Mouse (Mus musculus) intestine, postnatal 0 days (tissue): ENCODE measurements around the gene Coro6. TPM values are rescaled to one million over a fixed set of nuclear protein-coding genes. Genes with fewer than 3 reads are reported as not detected.
A peak's percentile ranks its signal among the peaks of the same experiment; 100 is the strongest.

Experiments used
- ATAC-seq: fragments of 200-750 bp; cut with Nextera tagmentation; 2 replicates; pipeline ENCODE4 v1.8.0; 2017; ENCODE audit warnings: mild to moderate bottlenecking, moderate TSS enrichment, moderate library complexity
- H3K27ac ChIP-seq: fragments of 300-500 bp; sonication (generic); 2 replicates; pipeline ENCODE4 v1.5.1; 2014; ENCODE audit warnings: mild to moderate bottlenecking, low read depth, low read length, moderate library complexity
- H3K27me3 ChIP-seq: fragments of 300-500 bp; sonication (generic); replicated peaks from 2 replicates; pipeline ENCODE4 v1.6.1; 2014; ENCODE audit warnings: low read length, mixed read lengths; ENCODE audit not compliant: control insufficient read depth, insufficient read depth
- H3K36me3 ChIP-seq: fragments of 300-500 bp; sonication (generic); 2 replicates; pipeline ENCODE4 v1.6.1; 2014; ENCODE audit warnings: mild to moderate bottlenecking, moderate library complexity; ENCODE audit not compliant: control insufficient read depth, insufficient read depth
- H3K4me1 ChIP-seq: fragments of 300-500 bp; sonication (generic); replicated peaks from 2 replicates; pipeline ENCODE4 v1.6.1; 2014; ENCODE audit warnings: antibody characterized with exemption, low read length, mixed read lengths; ENCODE audit not compliant: control insufficient read depth, insufficient read depth
- H3K4me2 ChIP-seq: fragments of 300-500 bp; sonication (generic); replicated peaks from 2 replicates; pipeline ENCODE4 v1.6.1; 2014; ENCODE audit warnings: low read depth, mild to moderate bottlenecking, moderate library complexity
- H3K4me3 ChIP-seq: fragments of 300-500 bp; sonication (generic); 2 replicates; pipeline ENCODE4 v1.5.1; 2014; ENCODE audit warnings: low read depth, low read length
- H3K9ac ChIP-seq: fragments of 300-500 bp; sonication (generic); 2 replicates; pipeline ENCODE4 v1.6.1; 2014; ENCODE audit warnings: mild to moderate bottlenecking, low read depth, low read length
- H3K9me3 ChIP-seq: fragments of 300-500 bp; sonication (generic); 2 replicates; pipeline ENCODE4 v1.6.1; 2016; ENCODE audit warnings: mixed run types; ENCODE audit not compliant: control insufficient read depth
- CTCF ChIP-seq: sonication (generic); IDR thresholded peaks from 2 replicates; pipeline ENCODE4 v1.5.1; 2016; ENCODE audit warnings: low read depth, mild to moderate bottlenecking, control low read depth, antibody characterized with exemption, moderate library complexity
- WGBS: fragments of 180-500 bp; shearing (Covaris S2); extraction: QIAGEN DNeasy Blood & Tissue Kit; methylation state at CpG from one replicate; pipeline ENCODE4 v1.1.7; 2014; 5-methylcytosine and 5-hydroxymethylcytosine counted together
- polyA plus RNA-seq: library from polyadenylated mRNA; unstranded; fragments of >200 nt; fragmentation: Nextera tagmentation; extraction: Ambion mirVana; gene quantifications from 2 replicates; pipeline ENCODE4 v1.2.1, GENCODE M21; 2015

Gene Coro6
- polyA plus RNA-seq, 1 experiment from 2014 or later: 0.18 TPM

GRCm38 (mm10) chr11:77446628-77447041, 15.6 kb upstream of the Coro6 start:
- peaks cover 22% of the 10 kb centered on the region for H3K36me3 ChIP-seq
- H3K9me3 ChIP-seq: no peaks in the 10 kb centered on the region
- no peak overlapping the region for H3K9ac ChIP-seq
- no peak overlapping the region for H3K4me2 ChIP-seq
- 13% methylated on average over 6 of the region's 6 CpGs for WGBS
- H3K27ac ChIP-seq: no peak overlapping the region; the same call in 1 of the 2 replicates
- H3K27me3 ChIP-seq: no peaks in the 10 kb centered on the region
- ATAC-seq: peak; percentile 85
- peak; percentile 90 for TF ChIP-seq CTCF
- H3K4me3 ChIP-seq: no peak overlapping the region
- H3K4me1 ChIP-seq: no peaks in the 10 kb centered on the region

GRCm38 (mm10) chr11:77449224-77449623, 13.0 kb upstream of the Coro6 start:
- H3K27me3 ChIP-seq: no peaks in the 10 kb centered on the region
- no peak overlapping the region for H3K4me2 ChIP-seq
- no peak overlapping the region for H3K27ac ChIP-seq
- WGBS: 83% methylated on average over 7 of the region's 7 CpGs
- no peaks in the 10 kb centered on the region for H3K9me3 ChIP-seq
- H3K9ac ChIP-seq: no peak overlapping the region
- peaks cover 25% of the 10 kb centered on the region for H3K36me3 ChIP-seq
- TF ChIP-seq CTCF: no peak
- H3K4me1 ChIP-seq: no peaks in the 10 kb centered on the region
- ATAC-seq: no peak
- H3K4me3 ChIP-seq: no peak overlapping the region

- no peak for ATAC-seq
- Histone ChIP-seq H3K9me3 (no peaks in the 10 kb centered on the region), H3K36me3 (peaks cover 36% of the 10 kb centered on the region), H3K4me1 (no peaks in the 10 kb centered on the region), H3K4me3 (no peak overlapping the region), H3K27me3 (no peaks in the 10 kb centered on the region), H3K27ac (no peak overlapping the region), H3K9ac (no peak overlapping the region), H3K4me2 (no peak overlapping the region)
- WGBS: 96% methylated on average over 2 of the region's 2 CpGs
- TF ChIP-seq CTCF: no peak
These were observed 10.5 kb upstream of the Coro6 start for GRCm38 (mm10) chr11:77451670-77452069.

- H3K27ac ChIP-seq: no peak overlapping the region
- H3K27me3 ChIP-seq: no peaks in the 10 kb centered on the region
- H3K4me1 ChIP-seq: no peaks in the 10 kb centered on the region
- WGBS: 90% methylated on average over 2 of the region's 2 CpGs
- no peak for ATAC-seq
- TF ChIP-seq CTCF: no peak
- H3K4me3 ChIP-seq: no peak overlapping the region
- no peak overlapping the region for H3K9ac ChIP-seq
- H3K36me3 ChIP-seq: peaks cover 36% of the 10 kb centered on the region
- no peak overlapping the region for H3K4me2 ChIP-seq
- no peaks in the 10 kb centered on the region for H3K9me3 ChIP-seq
These were observed 8.8 kb upstream of the Coro6 start for GRCm38 (mm10) chr11:77453388-77453787.

GRCm38 (mm10) chr11:77455770-77456510, 6.3 kb upstream of the Coro6 start:
- Histone ChIP-seq H3K36me3 (peaks cover 23% of the 10 kb centered on the region), H3K9ac (no peak overlapping the region), H3K9me3 (no peaks in the 10 kb centered on the region), H3K4me3 (no peak overlapping the region), H3K4me2 (no peak overlapping the region), H3K27ac (no peak overlapping the region), H3K4me1 (no peaks in the 10 kb centered on the region), H3K27me3 (0 out of 2 replicates have a peak, but pooled peaks cover 2% of the 10 kb centered on the region)
- no peak for ATAC-seq
- no peak for TF ChIP-seq CTCF
- 90% methylated on average over 9 of the region's 9 CpGs for WGBS

GRCm38 (mm10) chr11:77456866-77457265, 5.3 kb upstream of the Coro6 start:
- Histone ChIP-seq H3K4me3 (no peak overlapping the region), H3K36me3 (peaks cover 23% of the 10 kb centered on the region), H3K9ac (no peak overlapping the region), H3K27ac (no peak overlapping the region), H3K4me2 (no peak overlapping the region), H3K27me3 (0 out of 2 replicates have a peak, but pooled peaks cover 3% of the 10 kb centered on the region), H3K4me1 (no peaks in the 10 kb centered on the region), H3K9me3 (no peaks in the 10 kb centered on the region)
- no peak for TF ChIP-seq CTCF
- 57% methylated on average over 6 of the region's 6 CpGs for WGBS
- no peak for ATAC-seq
